Mouse (Mus musculus) ovary, postnatal 14 days (tissue): ENCODE data around the gene Mb.

Experiments
- DNase-seq: peaks from one replicate; pipeline ENCODE4 v3.0.0; 2022; ENCODE audit warnings: low spot score

The Mb gene

GRCm38 (mm10) chr15:77027117-77027516, 23.4 kb downstream of the Mb start:
- DNase-seq = no peak

- no peak for DNase-seq
These were observed 24.4 kb downstream of the Mb start for GRCm38 (mm10) chr15:77025884-77026583.

GRCm38 (mm10) chr15:77022401-77022957, 28.0 kb downstream of the Mb start:
- DNase-seq = no peak

DNA sequence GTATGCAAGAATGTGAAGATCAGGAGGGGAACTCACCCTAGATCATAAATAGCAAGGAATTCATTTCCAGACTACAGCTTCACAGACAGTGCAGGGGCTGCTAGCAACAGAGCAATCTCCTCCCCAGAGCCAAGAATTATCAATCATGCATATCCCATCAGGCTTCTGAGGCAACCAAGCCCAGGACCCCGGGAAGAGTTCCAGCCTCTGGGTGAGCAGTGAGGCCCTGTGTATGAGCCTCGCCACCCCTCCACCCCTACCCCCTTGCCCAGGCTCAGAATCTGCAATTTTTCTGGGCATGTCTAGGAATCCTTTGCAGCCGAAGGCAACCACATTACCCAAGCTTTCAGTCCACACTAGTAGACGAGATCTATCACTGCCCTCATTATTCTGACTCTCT, 28.6 kb downstream of the Mb start:
- no peak for DNase-seq

DNA sequence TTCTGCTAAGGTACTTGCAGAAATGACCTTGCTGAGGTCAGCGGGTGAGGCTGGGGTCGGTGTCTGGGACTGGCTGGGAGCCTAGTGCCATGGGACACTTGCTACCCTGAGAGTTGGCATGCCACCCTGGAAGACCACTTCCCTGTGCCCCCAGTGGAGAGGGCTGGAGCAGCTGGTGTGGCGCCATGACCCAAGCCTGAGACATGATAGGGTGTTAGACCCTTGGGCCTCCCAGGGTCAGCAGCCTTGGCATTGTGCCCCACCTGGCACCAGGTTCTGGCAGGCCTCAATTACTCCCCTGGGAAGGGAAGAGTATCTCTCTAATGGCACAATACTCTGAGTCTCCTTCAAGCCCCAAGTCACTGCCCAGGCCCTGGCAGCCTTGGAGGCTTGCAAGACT, 29.4 kb downstream of the Mb start:
- DNase-seq = no peak

DNA sequence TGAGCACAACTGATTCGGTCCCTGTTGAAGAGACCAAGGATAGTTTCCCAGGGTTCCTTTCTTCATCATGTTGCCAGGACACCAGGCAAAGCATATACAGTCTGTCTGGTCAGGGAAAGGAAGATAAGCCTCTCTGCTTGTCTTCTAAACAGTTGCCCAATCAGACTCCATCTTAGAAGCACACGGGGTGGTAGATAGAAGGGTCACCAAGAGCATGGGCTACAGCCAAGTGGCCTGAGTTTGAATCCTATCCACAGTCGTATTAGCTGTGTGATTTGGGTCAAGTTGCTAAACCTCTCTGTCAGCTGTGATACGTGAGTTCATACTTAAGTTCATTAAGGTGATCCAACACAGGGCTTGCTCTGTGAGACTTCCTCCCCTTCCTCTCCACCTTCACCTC, 30.3 kb downstream of the Mb start:
- no peak for DNase-seq

- no peak for DNase-seq
These were observed 30.9 kb downstream of the Mb start for GRCm38 (mm10) chr15:77019533-77019932.

- no peak for DNase-seq
These were observed 31.6 kb downstream of the Mb start for GRCm38 (mm10) chr15:77018740-77019340.

- no peak for DNase-seq
These were observed 32.6 kb downstream of the Mb start for GRCm38 (mm10) chr15:77017897-77018296.

GRCm38 (mm10) chr15:77016509-77016908, 34.0 kb downstream of the Mb start:
- DNase-seq = no peak

GRCm38 (mm10) chr15:77014985-77015384, 35.5 kb downstream of the Mb start:
- no peak for DNase-seq

DNA sequence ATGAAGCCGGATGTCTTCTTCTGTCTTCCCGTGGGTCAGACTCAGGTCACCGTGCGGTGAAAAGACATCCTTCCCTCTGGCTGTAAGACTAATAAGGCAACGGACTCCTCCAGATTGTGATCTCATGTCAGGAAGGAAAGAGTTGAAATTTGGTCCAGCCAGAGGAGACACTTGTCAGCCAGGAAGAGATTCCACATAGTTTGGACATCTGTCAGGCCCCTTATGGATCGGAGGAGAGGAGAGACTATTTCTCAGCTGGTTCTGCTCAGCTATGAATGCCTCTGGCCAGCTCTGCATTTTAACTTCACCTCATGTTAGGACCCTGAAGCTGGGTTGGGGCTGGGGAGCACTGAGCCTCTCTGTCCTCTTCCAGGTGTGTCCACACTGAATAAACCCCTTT, 36.0 kb downstream of the Mb start:
- DNase-seq = no peak

- no peak for DNase-seq
These were observed 36.7 kb downstream of the Mb start for GRCm38 (mm10) chr15:77013753-77014241.

DNA sequence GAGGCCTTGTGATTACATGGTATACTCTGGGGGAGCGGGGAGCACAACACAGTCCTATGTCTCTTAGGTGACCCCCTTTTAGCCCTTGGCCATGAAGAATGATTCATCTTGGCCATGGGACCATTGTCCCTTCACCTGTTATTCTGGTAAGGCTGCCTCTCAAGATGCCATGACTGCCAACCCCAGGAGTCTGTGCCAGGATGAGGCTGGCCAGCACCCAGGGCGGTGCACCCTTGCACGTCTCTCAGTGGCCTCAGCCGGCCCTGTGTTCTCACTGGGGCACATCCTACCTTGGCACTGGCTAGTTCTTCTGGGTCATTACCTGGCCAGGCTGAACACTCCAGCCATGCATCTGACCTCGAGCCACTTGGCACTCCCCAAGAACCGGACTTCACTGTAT, 41.6 kb downstream of the Mb start:
- DNase-seq = no peak

DNA sequence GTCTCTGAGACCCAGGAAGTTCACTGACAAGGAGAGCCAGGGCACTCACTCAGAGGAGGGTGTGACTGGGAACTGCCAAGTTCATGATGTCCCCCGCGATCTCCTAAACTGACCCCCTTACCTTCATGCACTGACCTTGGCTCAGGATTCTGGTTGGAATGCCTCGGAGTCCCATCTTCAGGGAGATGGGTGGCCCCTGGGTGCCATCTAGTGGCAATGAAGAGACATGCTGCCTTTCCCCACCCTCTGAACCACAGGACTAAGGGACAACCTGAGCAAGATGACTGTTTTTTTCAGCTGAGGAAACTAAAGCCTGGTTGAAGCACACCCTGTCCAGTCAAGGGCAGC, 46.6 kb downstream of the Mb start:
- no peak for DNase-seq

- DNase-seq = no peak
These were observed 47.1 kb downstream of the Mb start for GRCm38 (mm10) chr15:77003173-77003867.

GRCm38 (mm10) chr15:76998878-76999588, 51.4 kb downstream of the Mb start:
- no peak for DNase-seq

GRCm38 (mm10) chr15:76998048-76998447, 52.4 kb downstream of the Mb start:
- no peak for DNase-seq

DNA sequence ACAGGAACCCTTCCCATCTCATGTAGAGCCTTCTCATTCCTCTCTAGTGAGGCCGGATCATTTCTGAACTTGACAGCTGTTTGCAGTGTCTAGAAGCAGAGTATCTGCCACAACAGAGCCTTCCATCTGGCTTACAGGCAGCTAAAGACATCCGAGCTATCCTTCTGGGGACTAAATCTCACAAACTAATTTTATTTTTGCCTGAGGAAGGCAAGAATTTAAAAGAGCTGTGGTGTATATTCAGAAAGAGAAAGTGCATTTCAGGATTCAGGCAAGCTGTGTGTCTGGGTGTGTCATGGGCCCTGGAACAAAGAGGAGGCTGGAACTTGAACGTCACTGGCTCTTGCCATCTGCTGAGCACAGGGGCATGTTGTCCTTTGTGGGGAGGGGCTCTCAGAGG, 56.1 kb downstream of the Mb start:
- DNase-seq = no peak

DNA sequence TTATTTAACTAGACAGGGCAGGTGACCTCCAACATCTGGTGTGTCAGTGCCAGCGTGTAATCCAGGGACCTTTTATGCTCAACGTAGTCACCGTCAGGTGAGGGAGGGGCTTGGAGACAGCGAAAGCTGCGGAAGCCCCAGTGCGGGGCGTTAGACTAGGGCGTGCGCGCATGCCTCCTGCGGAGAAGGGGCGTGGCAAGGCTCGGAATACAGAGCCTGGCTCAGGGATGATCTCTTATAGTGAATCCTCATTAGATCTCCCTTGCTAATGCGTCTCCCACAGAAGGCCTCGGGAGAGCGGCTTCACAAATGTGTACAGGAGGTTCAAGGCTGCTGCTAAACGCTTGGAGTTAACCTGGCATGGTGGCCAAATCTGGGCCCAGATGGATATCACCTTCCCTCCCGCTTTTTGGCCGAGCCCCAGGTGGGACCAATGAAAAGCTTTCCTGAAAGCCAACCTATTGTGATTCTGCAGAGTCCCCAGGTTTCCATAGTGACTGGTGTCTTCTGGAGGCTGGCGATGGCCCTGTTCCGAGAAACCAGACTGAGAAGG, 62.9 kb downstream of the Mb start:
- DNase-seq = peak; percentile 15

- DNase-seq = no peak
These were observed 63.3 kb downstream of the Mb start for GRCm38 (mm10) chr15:76987137-76987536.

- DNase-seq = no peak
These were observed 67.7 kb downstream of the Mb start for GRCm38 (mm10) chr15:76982745-76983144.
